Mouse (Mus musculus) hindbrain, embryonic 14.5 days (tissue): Measurements from ENCODE around the gene Gabbr2. TPM values are rescaled to one million over a fixed set of nuclear protein-coding genes. Genes with fewer than 3 reads are reported as not detected.
A peak's percentile ranks its signal among the peaks of the same experiment; 100 is the strongest.

ENCODE experiments used
- ATAC-seq: fragments of 200-750 bp; cut with Nextera tagmentation; 2 replicates; pipeline ENCODE4 v1.8.0; 2017; ENCODE audit warnings: moderate number of reproducible peaks, mild to moderate bottlenecking, moderate TSS enrichment, moderate library complexity; ENCODE audit not compliant: low FRiP score
- DNase-seq: peaks from one replicate; pipeline ENCODE4 v3.0.0-alpha.2; 2015; ENCODE audit warnings: low spot score
- H3K27ac ChIP-seq: fragments of 300-500 bp; sonication (generic); 2 replicates; pipeline ENCODE4 v1.5.1; 2014; ENCODE audit warnings: mild to moderate bottlenecking, moderate library complexity
- H3K27me3 ChIP-seq: fragments of 300-500 bp; sonication (generic); 2 replicates; pipeline ENCODE4 v1.6.1; 2014; ENCODE audit warnings: mild to moderate bottlenecking, low read length, mixed read lengths; ENCODE audit not compliant: control insufficient read depth, insufficient read depth
- H3K36me3 ChIP-seq: fragments of 300-500 bp; sonication (generic); replicated peaks from 2 replicates; pipeline ENCODE4 v1.6.1; 2014; ENCODE audit not compliant: control insufficient read depth, insufficient read depth
- H3K4me1 ChIP-seq: fragments of 300-500 bp; sonication (generic); replicated peaks from 2 replicates; pipeline ENCODE4 v1.6.1; 2014; ENCODE audit warnings: antibody characterized with exemption, low read length, mixed read lengths; ENCODE audit not compliant: control insufficient read depth, insufficient read depth
- H3K4me2 ChIP-seq: fragments of 300-500 bp; sonication (generic); replicated peaks from 2 replicates; pipeline ENCODE4 v1.6.1; 2014; ENCODE audit warnings: mild to moderate bottlenecking, moderate library complexity
- H3K4me3 ChIP-seq: fragments of 300-500 bp; sonication (generic); replicated peaks from 2 replicates; pipeline ENCODE4 v1.5.1; 2014; ENCODE audit warnings: mild to moderate bottlenecking, low read length
- H3K9ac ChIP-seq: fragments of 300-500 bp; sonication (generic); 2 replicates; pipeline ENCODE4 v1.6.1; 2014
- H3K9me3 ChIP-seq: fragments of 300-500 bp; sonication (generic); 2 replicates; pipeline ENCODE4 v1.6.1; 2016; ENCODE audit warnings: low read length; ENCODE audit not compliant: control insufficient read depth
- WGBS: fragments of 180-500 bp; shearing (Covaris S2); extraction: QIAGEN DNeasy Blood & Tissue Kit; methylation state at CpG from one replicate; pipeline ENCODE4 v1.1.7; 2014; 5-methylcytosine and 5-hydroxymethylcytosine counted together
- polyA plus RNA-seq: library from polyadenylated mRNA; unstranded; fragments of >200 nt; fragmentation: Nextera tagmentation; extraction: Ambion mirVana; gene quantifications from 2 replicates; pipeline ENCODE4 v1.2.1, GENCODE M21; 2014

Gabbr2 gene
- polyA plus RNA-seq, 1 experiment from 2014 or later, result 13.3 TPM

DNA sequence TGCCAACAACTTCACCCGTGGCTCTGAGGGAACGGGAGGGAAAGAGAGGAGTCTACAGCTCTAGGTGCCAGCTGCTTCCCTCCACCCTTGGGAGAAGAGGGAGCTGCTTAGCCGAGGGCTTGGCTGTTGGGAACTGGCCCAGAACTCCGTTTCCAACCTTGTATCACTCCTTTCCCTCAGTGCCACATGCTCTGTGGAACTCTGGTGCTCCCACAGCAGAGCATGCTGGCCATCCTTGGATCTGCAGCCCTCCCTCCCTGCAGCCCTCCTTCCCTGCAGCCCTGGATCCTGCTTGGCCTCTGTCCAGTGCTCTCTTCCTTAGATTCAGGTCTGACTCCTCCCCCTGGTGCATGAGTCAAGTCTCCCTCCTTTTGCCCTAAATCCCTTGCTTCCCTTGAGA lies 176.7 kb downstream of the Gabbr2 start:
- Histone ChIP-seq H3K27ac (no peak overlapping the region), H3K36me3 (no peaks in the 10 kb centered on the region), H3K27me3 (no peaks in the 10 kb centered on the region), H3K4me1 (no peaks in the 10 kb centered on the region), H3K4me2 (no peak overlapping the region), H3K4me3 (no peak overlapping the region), H3K9ac (no peak overlapping the region), H3K9me3 (no peaks in the 10 kb centered on the region)
- 0 out of 2 replicates have a peak, but pooled peaks have one; percentile 40 for ATAC-seq
- DNase-seq, result no peak
- 77% methylated on average over 4 of the region's 4 CpGs for WGBS

DNA sequence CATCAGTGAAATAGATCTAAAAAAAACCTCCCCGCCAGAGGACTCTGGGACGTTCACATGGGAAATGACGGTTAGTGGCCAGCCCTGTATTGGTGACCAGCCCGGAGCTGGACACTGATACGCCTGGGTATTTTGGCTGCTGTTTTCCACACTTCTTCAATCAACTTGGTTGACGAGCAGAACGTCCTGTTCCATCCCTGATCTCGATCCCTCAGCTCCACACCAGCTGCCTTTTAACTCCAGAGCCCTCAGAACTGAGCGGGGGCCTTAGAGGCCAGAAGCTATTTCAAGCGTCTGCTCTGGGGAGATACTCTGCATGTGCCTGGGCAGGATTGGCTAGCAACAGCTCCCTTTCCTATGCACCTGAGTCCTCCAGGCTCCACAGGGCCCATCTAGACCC lies 177.4 kb downstream of the Gabbr2 start:
- Histone ChIP-seq H3K4me1 (no peaks in the 10 kb centered on the region), H3K27ac (no peak overlapping the region), H3K4me2 (no peak overlapping the region), H3K9ac (no peak overlapping the region), H3K27me3 (no peaks in the 10 kb centered on the region), H3K36me3 (no peaks in the 10 kb centered on the region), H3K9me3 (no peaks in the 10 kb centered on the region), H3K4me3 (no peak overlapping the region)
- no peak for DNase-seq
- WGBS, result 86% methylated on average over 10 of the region's 10 CpGs
- ATAC-seq, result no peak

- WGBS, result 32% methylated on average over 5 of the region's 5 CpGs
- Histone ChIP-seq H3K4me1 (no peaks in the 10 kb centered on the region), H3K27ac (no peak overlapping the region), H3K9ac (no peak overlapping the region), H3K4me3 (no peak overlapping the region), H3K27me3 (no peaks in the 10 kb centered on the region), H3K4me2 (no peak overlapping the region), H3K9me3 (no peaks in the 10 kb centered on the region), H3K36me3 (no peaks in the 10 kb centered on the region)
- ATAC-seq (no peak), DNase-seq (no peak)
Measured at GRCm38 (mm10) chr4:46811165-46811564, 180.5 kb downstream of the Gabbr2 start.

GRCm38 (mm10) chr4:46806876-46807275 lies 184.8 kb downstream of the Gabbr2 start:
- Histone ChIP-seq H3K4me1 (no peaks in the 10 kb centered on the region), H3K27ac (no peak overlapping the region), H3K9ac (no peak overlapping the region), H3K27me3 (no peaks in the 10 kb centered on the region), H3K36me3 (no peaks in the 10 kb centered on the region), H3K4me2 (no peak overlapping the region), H3K4me3 (no peak overlapping the region), H3K9me3 (no peaks in the 10 kb centered on the region)
- WGBS, result 79% methylated on average over 1 of the region's 1 CpGs
- DNase-seq (no peak), ATAC-seq (no peak)

- DNase-seq (no peak), ATAC-seq (no peak)
- 65% methylated on average over 3 of the region's 3 CpGs for WGBS
Measured at GRCm38 (mm10) chr4:46805910-46806309, 185.8 kb downstream of the Gabbr2 start.

GRCm38 (mm10) chr4:46802386-46802785 lies 189.3 kb downstream of the Gabbr2 start:
- ATAC-seq (no peak), DNase-seq (no peak)
- Histone ChIP-seq H3K9ac (no peak overlapping the region), H3K36me3 (no peaks in the 10 kb centered on the region), H3K9me3 (no peaks in the 10 kb centered on the region), H3K4me1 (no peaks in the 10 kb centered on the region), H3K4me3 (no peak overlapping the region), H3K27ac (no peak overlapping the region), H3K27me3 (no peaks in the 10 kb centered on the region), H3K4me2 (no peak overlapping the region)
- 83% methylated on average over 7 of the region's 7 CpGs for WGBS

More at GRCm38 (mm10) chr4:46805910-46806309, 185.8 kb downstream of the Gabbr2 start:
- Histone ChIP-seq H3K4me2 (no peak overlapping the region), H3K4me3 (no peak overlapping the region), H3K27ac (no peak overlapping the region), H3K27me3 (no peaks in the 10 kb centered on the region), H3K9me3 (no peaks in the 10 kb centered on the region), H3K36me3 (no peaks in the 10 kb centered on the region), H3K4me1 (no peaks in the 10 kb centered on the region), H3K9ac (no peak overlapping the region)

- H3K36me3 ChIP-seq, result no peaks in the 10 kb centered on the region
- no peak for DNase-seq
- WGBS, result 22% methylated on average over 4 of the region's 4 CpGs
- ATAC-seq, result no peak
- no peaks in the 10 kb centered on the region for H3K27me3 ChIP-seq
- H3K9ac ChIP-seq, result no peak overlapping the region
- no peak overlapping the region for H3K4me2 ChIP-seq
- no peak overlapping the region for H3K27ac ChIP-seq
- no peaks in the 10 kb centered on the region for H3K9me3 ChIP-seq
- no peaks in the 10 kb centered on the region for H3K4me1 ChIP-seq
- no peak overlapping the region for H3K4me3 ChIP-seq
Measured at GRCm38 (mm10) chr4:46799904-46800303, 191.8 kb downstream of the Gabbr2 start.

DNA sequence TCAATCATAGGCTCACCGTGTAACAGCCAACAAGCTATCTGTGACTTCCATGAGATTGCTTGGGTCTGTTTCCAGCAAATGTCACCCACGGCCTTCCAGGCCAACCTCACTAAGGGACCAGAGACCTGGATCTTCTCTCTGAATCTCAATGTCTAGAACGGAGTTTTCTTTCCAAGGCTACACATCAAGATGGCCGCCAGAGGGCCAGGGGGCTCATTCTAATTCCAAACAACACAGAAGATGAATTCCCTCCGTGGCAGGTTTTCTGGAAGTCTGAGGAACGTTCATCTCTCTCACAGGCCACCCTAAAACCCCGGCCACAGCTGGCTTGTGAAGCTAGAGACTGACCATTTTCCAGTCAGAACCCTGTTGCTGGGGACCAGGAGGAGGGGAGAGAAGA lies 196.0 kb downstream of the Gabbr2 start:
- no peak overlapping the region for H3K9ac ChIP-seq
- ATAC-seq (no peak), DNase-seq (no peak)
- no peak overlapping the region for H3K27ac ChIP-seq
- H3K27me3 ChIP-seq, result no peaks in the 10 kb centered on the region
- WGBS, result 63% methylated on average over 7 of the region's 7 CpGs
- no peak overlapping the region for H3K4me3 ChIP-seq
- H3K4me2 ChIP-seq, result no peak overlapping the region
- H3K4me1 ChIP-seq, result 0 out of 2 replicates have a peak, but pooled peaks cover 4% of the 10 kb centered on the region
- no peaks in the 10 kb centered on the region for H3K36me3 ChIP-seq
- H3K9me3 ChIP-seq, result no peaks in the 10 kb centered on the region

DNA sequence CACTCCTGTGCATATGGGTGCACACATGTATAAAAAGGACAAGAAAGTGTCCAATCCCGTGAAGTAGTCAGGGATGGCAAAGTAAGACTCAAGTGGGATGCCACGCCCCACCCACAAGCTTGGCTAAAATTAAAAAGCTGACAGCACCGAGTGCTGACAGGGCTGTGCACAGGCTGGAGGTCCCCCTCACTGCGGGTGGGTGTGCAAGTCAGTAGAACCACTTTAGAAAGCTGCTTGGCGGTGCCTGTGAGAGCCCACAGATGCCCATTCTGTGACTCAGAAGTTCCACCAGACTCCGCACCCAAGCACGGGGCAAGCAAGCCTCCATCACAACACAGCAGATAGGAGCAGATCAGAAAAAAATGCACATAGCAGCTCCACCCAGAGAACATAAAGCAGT lies 197.1 kb downstream of the Gabbr2 start:
- WGBS, result 87% methylated on average over 7 of the region's 7 CpGs
- Histone ChIP-seq H3K4me2 (no peak overlapping the region), H3K4me3 (no peak overlapping the region), H3K9me3 (no peaks in the 10 kb centered on the region), H3K4me1 (0 out of 2 replicates have a peak, but pooled peaks cover 4% of the 10 kb centered on the region), H3K36me3 (no peaks in the 10 kb centered on the region), H3K27ac (no peak overlapping the region), H3K9ac (no peak overlapping the region), H3K27me3 (no peaks in the 10 kb centered on the region)
- ATAC-seq (no peak), DNase-seq (no peak)
